Mouse (Mus musculus): Measurements from ENCODE around the gene Bloc1s1. TPM values are rescaled to one million over a fixed set of nuclear protein-coding genes. Genes with fewer than 3 reads are reported as not detected.

The Bloc1s1 gene
- polyA plus RNA-seq, 1 experiment from 2014 or later, result 140 TPM

DNA sequence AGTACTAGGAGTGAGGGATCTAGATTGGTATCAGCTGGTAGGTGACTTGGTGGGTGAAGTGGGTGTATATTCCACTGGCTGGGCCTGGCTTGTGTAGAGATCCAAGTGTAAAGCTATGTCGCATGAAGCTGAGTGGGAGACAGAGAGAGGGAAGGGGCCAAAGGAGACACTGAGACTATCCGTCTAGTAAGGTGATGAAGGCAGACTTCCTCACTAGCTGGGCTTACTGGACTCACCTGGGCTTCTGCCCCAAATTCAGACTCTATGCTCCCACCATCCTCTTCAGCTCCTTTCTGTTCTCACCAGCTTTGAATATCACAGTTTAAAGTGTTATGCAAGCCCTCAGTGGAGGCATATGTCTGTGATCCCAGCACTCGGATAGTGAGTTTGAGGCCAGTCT, 7.2 kb downstream of the Bloc1s1 start:
- no peaks in the 10 kb centered on the region for H3K9me3 ChIP-seq (ENCODE audit: control insufficient read depth, low read length)

DNA sequence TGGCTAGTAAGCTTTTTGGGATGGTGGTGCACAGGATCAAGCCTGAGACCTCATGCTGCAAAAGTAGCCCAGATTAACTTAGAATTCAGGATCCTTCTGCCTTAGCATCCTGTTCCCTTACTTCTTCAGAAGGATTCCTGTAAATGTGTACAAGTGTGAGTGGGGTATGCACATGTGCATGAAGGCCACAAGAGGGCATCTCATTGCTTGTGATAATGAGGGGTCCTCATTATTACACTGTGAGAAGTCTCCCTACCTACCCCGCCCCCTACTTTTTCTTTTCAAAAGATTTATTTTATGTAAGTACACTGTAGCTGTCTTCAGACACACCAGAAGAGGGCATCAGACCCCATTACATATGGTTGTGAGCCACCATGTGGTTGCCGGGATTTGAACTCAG, 8.3 kb downstream of the Bloc1s1 start:
- no peak overlapping the region for H3K27ac ChIP-seq (ENCODE audit: low read depth, low read length)
- H3K4me2 ChIP-seq, result no peak overlapping the region
- no peak overlapping the region for H3K9ac ChIP-seq (ENCODE audit: low read depth, low read length)
- ATAC-seq (replicated peaks; ENCODE audit: low FRiP score) (no peak), DNase-seq (ENCODE audit: low spot score) (no peak)
- H3K36me3 ChIP-seq (ENCODE audit: control insufficient read depth, insufficient read depth, low read length), result peaks cover 12% of the 10 kb centered on the region
- no peaks in the 10 kb centered on the region for H3K9me3 ChIP-seq (ENCODE audit: control insufficient read depth, low read length)
- H3K4me1 ChIP-seq (replicated peaks; ENCODE audit: control insufficient read depth, insufficient read depth, low read length), result peaks cover 5% of the 10 kb centered on the region; the same call in 1 of the 2 replicates
- 78% methylated on average over 2 of the region's 2 CpGs for WGBS
- H3K27me3 ChIP-seq (replicated peaks; ENCODE audit: control insufficient read depth, insufficient read depth, low read length), result no peaks in the 10 kb centered on the region
- H3K4me3 ChIP-seq (ENCODE audit: low read depth, low read length), result no peak overlapping the region

More for the DNA sequence above, 7.2 kb downstream of the Bloc1s1 start:
- H3K36me3 ChIP-seq (ENCODE audit: control insufficient read depth, insufficient read depth, low read length), result peaks cover 12% of the 10 kb centered on the region
- ATAC-seq (replicated peaks; ENCODE audit: low FRiP score) (no peak), DNase-seq (ENCODE audit: low spot score) (no peak)
- H3K4me2 ChIP-seq, result no peak overlapping the region
- WGBS, result 88% methylated on average over 3 of the region's 3 CpGs
- no peak overlapping the region for H3K9ac ChIP-seq (ENCODE audit: low read depth, low read length)
- H3K4me1 ChIP-seq (replicated peaks; ENCODE audit: control insufficient read depth, insufficient read depth, low read length), result peaks cover 3% of the 10 kb centered on the region; the same call in 1 of the 2 replicates
- H3K27ac ChIP-seq (ENCODE audit: low read depth, low read length), result no peak overlapping the region
- no peaks in the 10 kb centered on the region for H3K27me3 ChIP-seq (replicated peaks; ENCODE audit: control insufficient read depth, insufficient read depth, low read length)
- H3K4me3 ChIP-seq (ENCODE audit: low read depth, low read length), result no peak overlapping the region

DNA sequence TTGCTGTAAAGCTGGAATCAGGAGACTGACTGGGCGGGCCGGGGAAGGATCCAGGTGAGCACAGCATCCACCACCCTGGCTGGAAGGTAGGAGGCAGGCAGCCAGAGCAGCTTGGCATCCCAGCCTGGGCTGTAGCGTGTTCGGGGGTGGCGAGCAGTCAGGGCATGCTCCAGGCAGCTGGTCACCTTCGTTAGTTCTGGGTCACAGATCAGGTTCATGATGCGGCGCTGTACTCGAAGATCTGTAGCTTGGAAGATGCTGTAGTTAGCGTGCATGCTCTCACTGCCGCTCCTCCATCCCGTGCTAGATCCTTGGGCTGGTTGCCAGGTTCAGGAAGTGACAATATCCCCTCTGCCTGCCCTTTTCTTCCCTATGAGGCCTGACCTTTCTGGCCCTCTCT, 10.1 kb downstream of the Bloc1s1 start:
- Histone ChIP-seq H3K27ac (ENCODE audit: low read depth, low read length) (no peak overlapping the region), H3K9ac (ENCODE audit: low read depth, low read length) (no peak overlapping the region), H3K4me2 (no peak overlapping the region), H3K27me3 (replicated peaks; ENCODE audit: control insufficient read depth, insufficient read depth, low read length) (peaks cover 3% of the 10 kb centered on the region; the same call in 1 of the 2 replicates), H3K4me3 (ENCODE audit: low read depth, low read length) (no peak overlapping the region), H3K9me3 (ENCODE audit: control insufficient read depth, low read length) (no peaks in the 10 kb centered on the region), H3K36me3 (ENCODE audit: control insufficient read depth, insufficient read depth, low read length) (peaks cover 10% of the 10 kb centered on the region), H3K4me1 (replicated peaks; ENCODE audit: control insufficient read depth, insufficient read depth, low read length) (peaks cover 5% of the 10 kb centered on the region)
- ATAC-seq (replicated peaks; ENCODE audit: low FRiP score) (no peak), DNase-seq (ENCODE audit: low spot score) (no peak)
- WGBS, result 95% methylated on average over 12 of the region's 12 CpGs

DNA sequence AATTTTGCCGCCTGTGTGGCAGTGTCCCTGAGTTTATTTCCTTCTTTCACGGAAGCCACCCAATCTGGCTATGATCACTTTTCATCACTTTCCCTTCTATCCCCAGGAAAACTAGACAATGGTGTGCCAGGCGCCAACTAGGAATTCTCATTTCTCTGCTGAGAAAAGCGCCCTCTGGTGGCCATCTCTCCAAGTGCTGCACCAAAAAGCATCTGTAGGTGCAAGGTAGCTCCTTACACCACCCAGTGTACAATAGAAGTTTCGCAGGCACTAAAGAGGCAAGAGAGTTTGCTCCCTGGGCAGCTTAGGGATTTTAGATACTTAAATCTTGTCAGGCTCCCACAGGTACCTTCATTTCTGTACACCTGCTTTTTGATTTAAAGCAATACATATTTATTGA, 10.6 kb downstream of the Bloc1s1 start:
- Histone ChIP-seq H3K9me3 (ENCODE audit: control insufficient read depth, low read length) (no peaks in the 10 kb centered on the region), H3K4me3 (ENCODE audit: low read depth, low read length) (no peak overlapping the region), H3K9ac (ENCODE audit: low read depth, low read length) (no peak overlapping the region), H3K4me2 (no peak overlapping the region), H3K4me1 (replicated peaks; ENCODE audit: control insufficient read depth, insufficient read depth, low read length) (peaks cover 5% of the 10 kb centered on the region), H3K36me3 (ENCODE audit: control insufficient read depth, insufficient read depth, low read length) (peaks cover 10% of the 10 kb centered on the region), H3K27me3 (replicated peaks; ENCODE audit: control insufficient read depth, insufficient read depth, low read length) (peaks cover 3% of the 10 kb centered on the region; the same call in 1 of the 2 replicates), H3K27ac (ENCODE audit: low read depth, low read length) (no peak overlapping the region)
- 19% methylated on average over 5 of the region's 5 CpGs for WGBS
- ATAC-seq (replicated peaks; ENCODE audit: low FRiP score) (peak; percentile 48; the same call in 1 of the 2 replicates), DNase-seq (ENCODE audit: low spot score) (peak; percentile 76)

DNA sequence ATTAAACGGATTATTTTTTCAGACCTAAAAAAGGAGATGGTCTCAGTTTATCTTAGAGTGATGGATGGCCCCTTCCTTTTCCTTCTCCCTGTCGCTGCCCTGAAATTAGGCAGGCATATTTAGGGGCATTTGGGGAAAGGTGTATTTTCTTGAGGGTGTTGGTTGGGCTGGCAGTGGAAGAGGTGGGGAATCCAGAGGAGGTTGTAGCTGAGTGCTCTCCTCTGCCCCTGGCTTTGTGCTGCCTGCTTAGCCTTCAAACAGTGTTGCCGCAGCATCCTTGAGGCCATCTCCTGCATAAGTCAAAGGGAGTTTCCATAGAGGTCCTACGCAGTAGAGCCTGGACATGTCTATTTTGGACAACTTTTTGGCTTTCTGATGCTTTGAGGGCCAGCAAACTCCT, 11.0 kb downstream of the Bloc1s1 start:
- DNase-seq (ENCODE audit: low spot score) (no peak), ATAC-seq (replicated peaks; ENCODE audit: low FRiP score) (no peak)
- peaks cover 5% of the 10 kb centered on the region for H3K4me1 ChIP-seq (replicated peaks; ENCODE audit: control insufficient read depth, insufficient read depth, low read length)
- H3K27me3 ChIP-seq (replicated peaks; ENCODE audit: control insufficient read depth, insufficient read depth, low read length), result peaks cover 3% of the 10 kb centered on the region; the same call in 1 of the 2 replicates
- no peak overlapping the region for H3K4me3 ChIP-seq (ENCODE audit: low read depth, low read length)
- no peaks in the 10 kb centered on the region for H3K9me3 ChIP-seq (ENCODE audit: control insufficient read depth, low read length)
- H3K4me2 ChIP-seq, result no peak overlapping the region
- H3K36me3 ChIP-seq (ENCODE audit: control insufficient read depth, insufficient read depth, low read length), result peaks cover 7% of the 10 kb centered on the region
- 75% methylated on average over 4 of the region's 4 CpGs for WGBS
- no peak overlapping the region for H3K9ac ChIP-seq (ENCODE audit: low read depth, low read length)
- H3K27ac ChIP-seq (ENCODE audit: low read depth, low read length), result no peak overlapping the region

DNA sequence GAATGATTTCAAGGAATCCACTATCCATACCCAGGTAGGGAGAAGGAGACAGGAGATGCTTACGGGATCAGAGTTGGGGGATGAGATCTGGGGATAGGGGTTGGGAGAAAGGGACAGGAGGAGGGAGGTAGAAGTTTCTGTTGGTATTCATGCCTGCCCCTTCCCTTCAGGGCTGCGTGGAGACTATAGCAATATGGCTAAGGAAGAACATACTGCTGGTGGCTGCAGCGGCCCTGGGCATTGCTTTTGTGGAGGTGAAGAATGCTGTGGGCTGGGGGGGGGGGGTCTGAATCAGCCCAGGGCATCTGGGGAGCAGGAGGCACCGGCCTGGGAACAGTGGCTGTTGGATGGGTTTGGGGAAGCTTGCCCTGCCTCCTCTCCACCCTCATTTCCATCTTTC, 11.6 kb downstream of the Bloc1s1 start:
- Histone ChIP-seq H3K9me3 (ENCODE audit: control insufficient read depth, low read length) (no peaks in the 10 kb centered on the region), H3K27me3 (replicated peaks; ENCODE audit: control insufficient read depth, insufficient read depth, low read length) (peaks cover 3% of the 10 kb centered on the region; the same call in 1 of the 2 replicates), H3K9ac (ENCODE audit: low read depth, low read length) (no peak overlapping the region), H3K4me2 (no peak overlapping the region), H3K36me3 (ENCODE audit: control insufficient read depth, insufficient read depth, low read length) (peaks cover 7% of the 10 kb centered on the region), H3K4me1 (replicated peaks; ENCODE audit: control insufficient read depth, insufficient read depth, low read length) (peaks cover 5% of the 10 kb centered on the region), H3K4me3 (ENCODE audit: low read depth, low read length) (no peak overlapping the region), H3K27ac (ENCODE audit: low read depth, low read length) (no peak overlapping the region)
- WGBS, result 80% methylated on average over 4 of the region's 4 CpGs
- DNase-seq (ENCODE audit: low spot score) (no peak), ATAC-seq (replicated peaks; ENCODE audit: low FRiP score) (no peak)

DNA sequence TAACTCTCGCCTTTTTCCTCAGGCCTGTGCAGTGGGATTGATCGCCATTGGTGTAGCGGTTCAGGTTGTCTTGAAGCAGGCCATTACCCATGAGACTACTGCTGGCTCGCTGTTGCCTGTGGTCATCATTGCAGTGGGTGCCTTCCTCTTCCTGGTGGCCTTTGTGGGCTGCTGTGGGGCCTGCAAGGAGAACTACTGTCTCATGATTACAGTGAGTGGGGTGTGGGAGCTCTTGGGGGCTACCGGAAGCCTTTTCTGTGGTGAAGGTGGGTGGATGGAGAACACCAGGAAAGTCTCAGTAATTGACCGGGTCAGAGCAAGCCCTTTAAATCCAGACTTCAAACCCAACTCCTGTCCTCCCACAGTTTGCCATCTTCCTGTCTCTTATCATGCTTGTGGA, 12.4 kb downstream of the Bloc1s1 start:
- 76% methylated on average over 6 of the region's 6 CpGs for WGBS
- Histone ChIP-seq H3K9ac (ENCODE audit: low read depth, low read length) (no peak overlapping the region), H3K9me3 (ENCODE audit: control insufficient read depth, low read length) (no peaks in the 10 kb centered on the region), H3K27me3 (replicated peaks; ENCODE audit: control insufficient read depth, insufficient read depth, low read length) (peaks cover 3% of the 10 kb centered on the region; the same call in 1 of the 2 replicates), H3K27ac (ENCODE audit: low read depth, low read length) (no peak overlapping the region), H3K4me3 (ENCODE audit: low read depth, low read length) (no peak overlapping the region), H3K4me2 (peak overlapping the region; percentile 86; the same call in 1 of the 2 replicates), H3K4me1 (replicated peaks; ENCODE audit: control insufficient read depth, insufficient read depth, low read length) (peaks cover 5% of the 10 kb centered on the region), H3K36me3 (ENCODE audit: control insufficient read depth, insufficient read depth, low read length) (peaks cover 7% of the 10 kb centered on the region)
- DNase-seq (ENCODE audit: low spot score) (no peak), ATAC-seq (replicated peaks; ENCODE audit: low FRiP score) (no peak)

DNA sequence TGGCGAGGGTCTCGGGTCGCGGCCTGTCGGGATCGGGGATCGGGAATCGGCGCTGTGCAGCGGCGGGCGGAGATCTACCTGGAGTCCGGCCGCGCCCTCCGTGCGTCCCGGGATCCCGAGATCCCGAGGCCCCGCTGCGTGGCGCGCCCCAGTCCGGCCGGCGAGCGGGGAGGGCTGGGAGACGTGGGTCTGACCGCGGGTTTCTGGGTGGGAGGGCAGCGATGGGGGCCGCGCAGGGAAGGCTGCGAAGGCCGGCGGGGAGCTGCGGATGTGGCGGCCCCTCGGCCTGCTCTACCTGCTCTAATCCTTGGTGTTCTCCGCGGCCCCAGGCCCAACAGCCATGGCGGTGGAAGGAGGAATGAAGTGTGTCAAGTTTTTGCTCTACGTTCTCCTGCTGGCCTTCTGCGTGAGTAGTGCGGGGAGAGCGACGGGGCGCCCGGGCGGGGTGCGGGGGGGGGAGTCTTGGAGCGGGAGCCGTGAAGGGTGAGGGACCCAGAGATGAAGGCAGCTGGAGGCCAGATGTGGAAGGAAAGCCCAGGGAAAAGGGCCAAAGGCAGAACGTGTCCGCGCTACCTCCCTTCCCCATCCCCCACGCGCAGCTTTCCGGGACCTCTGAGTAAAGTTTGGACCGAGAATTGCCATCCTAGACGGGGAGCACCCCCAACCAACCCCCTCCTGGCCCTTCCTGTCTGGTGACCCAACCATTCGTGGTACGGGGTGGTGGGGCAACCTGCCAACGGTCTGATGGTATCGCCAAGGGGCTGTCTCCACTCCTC, 13.6 kb downstream of the Bloc1s1 start:
- DNase-seq (ENCODE audit: low spot score), result peak; percentile 69
- peak; percentile 35; the same call in 1 of the 2 replicates for ATAC-seq (replicated peaks; ENCODE audit: low FRiP score)
- peaks cover 3% of the 10 kb centered on the region; the same call in 1 of the 2 replicates for H3K27me3 ChIP-seq (replicated peaks; ENCODE audit: control insufficient read depth, insufficient read depth, low read length)
- H3K9ac ChIP-seq (ENCODE audit: low read depth, low read length), result peak overlapping the region; percentile 65
- peak overlapping the region; percentile 51; the same call in 1 of the 2 replicates for H3K27ac ChIP-seq (ENCODE audit: low read depth, low read length)
- peaks cover 5% of the 10 kb centered on the region for H3K4me1 ChIP-seq (replicated peaks; ENCODE audit: control insufficient read depth, insufficient read depth, low read length)
- H3K4me2 ChIP-seq, result peak overlapping the region; percentile 86
- H3K4me3 ChIP-seq (ENCODE audit: low read depth, low read length), result peak overlapping the region; percentile 71
- no peaks in the 10 kb centered on the region for H3K9me3 ChIP-seq (ENCODE audit: control insufficient read depth, low read length)
- WGBS, result 2% methylated on average over 64 of the region's 66 CpGs
- H3K36me3 ChIP-seq (ENCODE audit: control insufficient read depth, insufficient read depth, low read length), result peaks cover 7% of the 10 kb centered on the region
